Mouse (Mus musculus) hematopoietic stem cell, adult 5-6 weeks (primary cell): ENCODE results near the gene E030030I06Rik. TPM values are rescaled to one million over a fixed set of nuclear protein-coding genes. Genes with fewer than 3 reads are reported as not detected.
"Not testable (repeated sequence)": the region's sequence is repeated elsewhere in the genome, so short reads cannot be mapped to it uniquely, and the experiment has no call there.

Experiments used
- ATAC-seq, 2 experiments: fragments of 125-278 bp in 1 of 2; replicated peaks in 1 of 2; 2 replicates each; pipeline ENCODE4 v1.8.0; 2016 to 2017; ENCODE audit warnings: inconsistent platforms in 2 of 2, mild to moderate bottlenecking in 2 of 2, moderate number of reproducible peaks in 2 of 2, low read depth in 1 of 2, moderate TSS enrichment in 1 of 2; ENCODE audit not compliant: low FRiP score in 2 of 2, poor library complexity in 2 of 2, severe bottlenecking in 2 of 2, insufficient read depth in 1 of 2, low TSS enrichment in 1 of 2
- total RNA-seq: library from RNA; stranded (forward); fragments of 172-1452, 232-1000 nt; gene quantifications from 2 replicates; pipeline ENCODE4 v1.2.3, GENCODE M21; 2017

E030030I06Rik gene
- total RNA-seq, 1 experiment from 2014 or later: 1.7 TPM

GRCm38 (mm10) chr10:22067979-22068378, 81.1 kb downstream of the E030030I06Rik start, which contains the start of gene 4930444G20Rik:
Gene 4930444G20Rik (minus strand): TSS chr10:22068079.
- not testable (repeated sequence) for ATAC-seq

Other genes starting within 250 kb of the E030030I06Rik start
- not detected in 2 replicates for gene 4930444G20Rik, start 81.2 kb downstream of the E030030I06Rik start, total RNA-seq
- gene Raet1e, start 9.3 kb upstream of the E030030I06Rik start, total RNA-seq: not detected in 2 replicates
- gene H60b, start 9.3 kb upstream of the E030030I06Rik start, total RNA-seq: not detected in 2 replicates
- not detected in 2 replicates for gene Raet1d, start 211.3 kb upstream of the E030030I06Rik start, total RNA-seq